ENCODE assay signal across 8 mouse cellular contexts in genomic region chr13:33074029-33074428, GRCm38 (mm10). TPM values are rescaled to one million over a fixed set of nuclear protein-coding genes. Genes with fewer than 3 reads are reported as not detected.
DNase-seq lines count a peak whose midpoint lies in the region; ATAC-seq and TF ChIP-seq lines count a peak whose summit lies in the region.

No protein-coding gene starts in this region.

- H3K4me3 ChIP-seq in heart, embryonic 15.5 days, result no peak overlapping the region
- H3K4me3 ChIP-seq in liver, embryonic 12.5 days, result no peak overlapping the region
- H3K4me3 ChIP-seq in small intestine, adult 2 months (ENCODE audit: low read depth, low read length), result no peak overlapping the region

- peak; percentile 53; the same call in 1 of the 2 replicates for TF ChIP-seq CTCF in small intestine, adult 2 months (IDR thresholded peaks at IDR 0.05; ENCODE audit: extremely low read depth, insufficient read length, insufficient replicate concordance, low read depth, low read length)

- no peak for TF ChIP-seq POLR2A in small intestine, adult 2 months (IDR thresholded peaks at IDR 0.05; ENCODE audit: low read depth, low read length)

- H3K9ac ChIP-seq in heart, embryonic 15.5 days, result no peak overlapping the region
- H3K9ac ChIP-seq in liver, embryonic 12.5 days, result no peak overlapping the region

- H3K27me3 ChIP-seq in heart, embryonic 15.5 days, result no peaks in the 10 kb centered on the region
- H3K27me3 ChIP-seq in liver, embryonic 12.5 days (replicated peaks), result no peaks in the 10 kb centered on the region
- H3K27me3 ChIP-seq in small intestine, adult 2 months (ENCODE audit: control insufficient read depth, insufficient read depth, low read length), result no peaks in the 10 kb centered on the region; the same call in 1 of the 2 replicates

- peak; percentile 68 to 86 for DNase-seq in adrenal gland, adult (ENCODE audit: inconsistent age in 2 of 2, low spot score in 1 of 2)
- DNase-seq in adrenal gland, postnatal 4 days (ENCODE audit: low spot score in 2 of 2), result no peak
- DNase-seq in urinary bladder, postnatal 14 days (ENCODE audit: low spot score), result peak; percentile 59
- DNase-seq in urinary bladder, adult 2 months (ENCODE audit: low spot score), result no peak
- DNase-seq in right cerebral cortex, postnatal 25 days, result no peak

- no peaks in the 10 kb centered on the region for H3K36me3 ChIP-seq in heart, embryonic 15.5 days
- H3K36me3 ChIP-seq in liver, embryonic 12.5 days, result no peaks in the 10 kb centered on the region
- no peaks in the 10 kb centered on the region for H3K36me3 ChIP-seq in small intestine, adult 2 months (ENCODE audit: control insufficient read depth, insufficient read depth, low read length)

- no peaks in the 10 kb centered on the region for H3K9me3 ChIP-seq in heart, embryonic 15.5 days (replicated peaks)
- no peaks in the 10 kb centered on the region for H3K9me3 ChIP-seq in liver, embryonic 12.5 days (replicated peaks)

- ATAC-seq in heart, embryonic 15.5 days (replicated peaks; ENCODE audit: insufficient number of reproducible peaks, insufficient read depth, low FRiP score, low read depth), result peak; percentile 64; the same call in 1 of the 2 replicates
- peak; percentile 65; the same call in 1 of the 2 replicates for ATAC-seq in liver, embryonic 12.5 days

- no peaks in the 10 kb centered on the region for H3K4me1 ChIP-seq in heart, embryonic 15.5 days (replicated peaks)
- H3K4me1 ChIP-seq in liver, embryonic 12.5 days, result no peaks in the 10 kb centered on the region
- H3K4me1 ChIP-seq in small intestine, adult 2 months (ENCODE audit: control insufficient read depth, insufficient read depth, insufficient read length, low read length), result no peaks in the 10 kb centered on the region

- no peak overlapping the region for H3K27ac ChIP-seq in heart, embryonic 15.5 days
- no peak overlapping the region for H3K27ac ChIP-seq in liver, embryonic 12.5 days
- H3K27ac ChIP-seq in small intestine, adult 2 months (ENCODE audit: insufficient read depth, low read depth, low read length), result no peak overlapping the region

- H3K4me2 ChIP-seq in heart, embryonic 15.5 days, result no peak overlapping the region
- no peak overlapping the region for H3K4me2 ChIP-seq in liver, embryonic 12.5 days

RNA-seq across cellular contexts. Expression of gene Serpinb1b, which starts 4.3 kb away (rescaled TPM):
- under 1 TPM; 0.42 to 0.76 TPM for total RNA-seq in adrenal gland, postnatal 4 days (2021)
- polyA plus RNA-seq in urinary bladder, adult 2 months (2012; rRNA removed), result 0.12 and 0.19 TPM in 2 replicates
- 0.10 and 0.14 TPM in 2 replicates for polyA plus RNA-seq in heart, embryonic 15.5 days (2015; fragmentation: Nextera tagmentation; extraction: Ambion mirVana)
- polyA plus RNA-seq in liver, embryonic 12.5 days (2016; fragmentation: Nextera tagmentation; extraction: Ambion mirVana), result not detected in 2 replicates
- not detected in 2 replicates for polyA plus RNA-seq in small intestine, adult 2 months (2012; rRNA removed)

RNA-seq across cellular contexts. Expression of gene Serpinb9b, which starts 46.8 kb away (rescaled TPM):
- total RNA-seq in adrenal gland, postnatal 4 days (2021), result under 1 TPM in 1 of 2 experiments, not detected in 1; 0.08 TPM
- 0.50 and 0.78 TPM in 2 replicates for polyA plus RNA-seq in urinary bladder, adult 2 months (2012; rRNA removed)
- polyA plus RNA-seq in heart, embryonic 15.5 days (2015; fragmentation: Nextera tagmentation; extraction: Ambion mirVana), result 0.33 and 0.52 TPM in 2 replicates
- polyA plus RNA-seq in liver, embryonic 12.5 days (2016; fragmentation: Nextera tagmentation; extraction: Ambion mirVana), result not detected in 2 replicates
- polyA plus RNA-seq in small intestine, adult 2 months (2012; rRNA removed), result 0.04 TPM in 1 of 2 replicates, not detected in the other

Comparison
In these comparisons a context has a peak if more than half of its experiments do, and no peak if none do; other contexts are left out.
1. DNase-seq: peak in adrenal gland, adult (2 of 2) and urinary bladder, postnatal 14 days (single experiment); none in adrenal gland, postnatal 4 days (0 of 2), urinary bladder, adult 2 months (single experiment) and right cerebral cortex, postnatal 25 days (single experiment).